Mouse (Mus musculus): ENCODE results near the gene Hes6. TPM values are rescaled to one million over a fixed set of nuclear protein-coding genes. Genes with fewer than 3 reads are reported as not detected.

Hes6 gene
- polyA plus RNA-seq, 1 experiment = 5.1 TPM

DNA sequence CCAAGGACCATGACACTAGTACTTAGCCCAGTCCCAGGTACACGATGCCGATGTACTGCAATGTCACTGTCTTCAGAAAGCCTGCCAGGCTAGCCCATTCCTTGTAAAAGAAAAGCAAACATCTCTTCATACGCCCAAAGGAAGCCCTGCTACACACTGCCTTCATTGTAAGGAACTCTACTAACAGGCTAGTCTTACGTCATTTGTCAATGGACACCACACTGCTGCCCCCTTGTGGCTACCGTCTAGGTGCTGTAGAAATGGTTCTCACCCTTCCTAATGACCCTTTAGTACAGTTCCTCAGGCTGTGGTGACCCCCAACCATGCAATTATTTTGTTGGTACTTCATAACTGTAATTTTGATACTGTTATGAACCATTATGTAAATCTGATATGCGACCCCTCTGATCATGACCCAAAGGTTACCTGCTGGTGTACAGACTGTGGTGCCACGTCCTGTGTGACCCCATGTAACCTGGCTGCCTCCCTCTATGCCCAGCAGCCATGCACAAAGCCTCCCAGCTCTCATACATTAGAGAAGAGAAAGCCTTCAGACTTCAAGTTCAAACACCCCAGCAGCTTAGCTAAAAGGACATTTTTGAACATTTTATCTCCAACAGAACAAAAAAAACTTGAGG lies 33.3 kb downstream of the Hes6 start:
- H3K36me3 ChIP-seq (ENCODE audit: control insufficient read depth, insufficient read depth, low read length) = peaks cover 4% of the 10 kb centered on the region

DNA sequence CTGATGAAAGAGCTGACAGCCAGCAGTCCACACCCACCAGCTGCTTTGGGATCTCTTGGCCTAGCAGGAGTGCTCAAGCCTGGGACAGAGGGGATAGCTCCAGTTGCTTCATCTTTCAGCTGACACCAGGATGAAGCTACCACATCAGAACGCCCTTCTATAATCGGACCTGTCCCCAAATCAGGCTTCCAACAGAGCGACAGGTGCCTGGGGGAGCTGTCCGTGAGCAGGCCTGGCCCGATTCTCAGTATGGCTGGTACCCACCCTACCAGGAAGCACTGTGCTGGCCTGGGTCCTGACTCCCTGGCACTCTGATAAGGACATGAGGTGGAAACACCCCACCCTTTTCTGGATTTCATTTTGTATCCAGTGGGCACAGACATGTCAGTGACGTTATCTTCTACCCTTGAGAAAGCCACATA lies 40.4 kb downstream of the Hes6 start:
- TF ChIP-seq POLR2A (IDR thresholded peaks at IDR 0.05; ENCODE audit: control insufficient read depth, low read depth, low read length) = no peak
- TF ChIP-seq CTCF (IDR thresholded peaks at IDR 0.05; ENCODE audit: control insufficient read depth, insufficient read depth, insufficient replicate concordance, low read depth, low read length) = no peak
- Histone ChIP-seq H3K4me3 (ENCODE audit: control insufficient read depth, low read depth, low read length) (no peak overlapping the region), H3K36me3 (ENCODE audit: control insufficient read depth, insufficient read depth, low read length) (peaks cover 1% of the 10 kb centered on the region; the same call in 1 of the 2 replicates), H3K27ac (ENCODE audit: control insufficient read depth, insufficient read depth, low read depth, low read length) (no peak overlapping the region), H3K4me1 (ENCODE audit: control insufficient read depth, insufficient read depth, low read length) (no peaks in the 10 kb centered on the region), H3K27me3 (ENCODE audit: control insufficient read depth, insufficient read depth, low read length) (no peaks in the 10 kb centered on the region)

More for the DNA sequence above, 33.3 kb downstream of the Hes6 start:
- H3K27ac ChIP-seq (ENCODE audit: control insufficient read depth, insufficient read depth, low read depth, low read length) = no peak overlapping the region
- TF ChIP-seq POLR2A (IDR thresholded peaks at IDR 0.05; ENCODE audit: control insufficient read depth, low read depth, low read length) (no peak), CTCF (IDR thresholded peaks at IDR 0.05; ENCODE audit: control insufficient read depth, insufficient read depth, insufficient replicate concordance, low read depth, low read length) (no peak; the same call in 1 of the 2 replicates)
- no peaks in the 10 kb centered on the region for H3K27me3 ChIP-seq (ENCODE audit: control insufficient read depth, insufficient read depth, low read length)
- no peak overlapping the region for H3K4me3 ChIP-seq (ENCODE audit: control insufficient read depth, low read depth, low read length)
- H3K4me1 ChIP-seq (ENCODE audit: control insufficient read depth, insufficient read depth, low read length) = no peaks in the 10 kb centered on the region

DNA sequence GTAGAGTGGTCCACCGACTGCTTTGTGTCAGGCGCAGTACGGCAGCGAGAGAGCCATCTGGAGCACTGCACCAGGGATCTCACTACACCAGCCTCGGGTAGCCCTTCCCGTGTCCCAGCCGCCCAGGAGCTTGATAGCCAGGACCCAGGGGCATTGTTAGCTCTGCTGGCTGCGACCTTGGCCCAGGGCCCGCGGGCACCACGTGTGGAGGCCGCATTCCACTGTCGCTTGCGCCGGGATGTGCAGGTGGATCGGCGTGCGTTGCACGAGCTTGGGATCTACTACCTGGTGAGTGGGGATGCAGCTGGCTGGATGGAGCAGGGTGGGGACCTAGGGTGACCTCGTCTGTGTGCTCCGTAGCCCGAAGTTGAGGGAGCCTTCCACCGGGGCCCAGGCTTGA lies 43.8 kb downstream of the Hes6 start:
- TF ChIP-seq CTCF (IDR thresholded peaks at IDR 0.05; ENCODE audit: control insufficient read depth, insufficient read depth, insufficient replicate concordance, low read depth, low read length) (no peak), POLR2A (IDR thresholded peaks at IDR 0.05; ENCODE audit: control insufficient read depth, low read depth, low read length) (no peak)
- no peak overlapping the region for H3K27ac ChIP-seq (ENCODE audit: control insufficient read depth, insufficient read depth, low read depth, low read length)
- H3K4me3 ChIP-seq (ENCODE audit: control insufficient read depth, low read depth, low read length) = no peak overlapping the region
- peaks cover 17% of the 10 kb centered on the region for H3K4me1 ChIP-seq (ENCODE audit: control insufficient read depth, insufficient read depth, low read length)
- no peaks in the 10 kb centered on the region for H3K27me3 ChIP-seq (ENCODE audit: control insufficient read depth, insufficient read depth, low read length)
- H3K36me3 ChIP-seq (ENCODE audit: control insufficient read depth, insufficient read depth, low read length) = no peaks in the 10 kb centered on the region; the same call in 1 of the 2 replicates

DNA sequence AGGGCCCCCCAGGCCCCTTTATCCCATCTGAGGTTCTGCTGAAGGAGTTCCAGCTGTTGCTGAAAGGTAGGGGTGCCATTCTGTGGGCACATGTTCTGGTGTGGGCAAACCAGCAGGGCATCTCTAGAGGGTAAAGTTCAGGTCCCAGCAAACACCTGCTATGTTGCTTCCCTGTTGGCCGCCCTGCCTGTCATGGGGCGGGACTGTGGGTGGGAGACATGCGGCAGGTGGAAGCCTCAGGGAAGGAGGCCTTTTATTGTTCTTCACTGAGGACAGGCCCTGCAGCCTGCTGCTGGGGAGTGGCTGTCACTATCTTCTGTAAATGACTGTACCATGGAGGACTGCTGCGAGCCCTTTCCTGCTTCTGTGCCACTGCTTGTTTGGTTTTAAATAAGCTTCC lies 44.4 kb downstream of the Hes6 start:
- Histone ChIP-seq H3K27me3 (ENCODE audit: control insufficient read depth, insufficient read depth, low read length) (no peaks in the 10 kb centered on the region), H3K4me1 (ENCODE audit: control insufficient read depth, insufficient read depth, low read length) (peaks cover 17% of the 10 kb centered on the region), H3K27ac (ENCODE audit: control insufficient read depth, insufficient read depth, low read depth, low read length) (no peak overlapping the region), H3K4me3 (ENCODE audit: control insufficient read depth, low read depth, low read length) (no peak overlapping the region), H3K36me3 (ENCODE audit: control insufficient read depth, insufficient read depth, low read length) (no peaks in the 10 kb centered on the region; the same call in 1 of the 2 replicates)
- TF ChIP-seq POLR2A (IDR thresholded peaks at IDR 0.05; ENCODE audit: control insufficient read depth, low read depth, low read length) (no peak), CTCF (IDR thresholded peaks at IDR 0.05; ENCODE audit: control insufficient read depth, insufficient read depth, insufficient replicate concordance, low read depth, low read length) (no peak)

DNA sequence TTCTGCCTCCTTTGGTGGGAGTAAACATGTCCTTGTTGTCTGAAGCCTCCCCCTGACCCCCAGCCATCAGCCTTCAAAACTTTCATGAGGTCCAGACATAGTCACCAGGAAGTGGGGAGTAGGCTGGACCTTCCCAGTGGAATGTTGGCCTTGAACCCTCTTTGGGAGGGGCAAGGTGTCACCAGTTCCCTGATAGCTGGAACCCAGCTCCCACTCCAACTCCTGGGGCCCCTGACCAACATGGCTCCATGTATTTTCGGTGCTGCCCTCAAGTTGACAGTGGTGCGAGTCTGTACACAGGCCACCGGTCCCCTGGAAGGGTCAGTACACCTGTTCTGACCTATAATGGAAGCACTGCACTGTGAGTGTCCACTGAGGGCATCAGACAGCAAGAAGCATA lies 46.5 kb downstream of the Hes6 start:
- Histone ChIP-seq H3K27ac (ENCODE audit: control insufficient read depth, insufficient read depth, low read depth, low read length) (no peak overlapping the region), H3K36me3 (ENCODE audit: control insufficient read depth, insufficient read depth, low read length) (no peaks in the 10 kb centered on the region), H3K27me3 (ENCODE audit: control insufficient read depth, insufficient read depth, low read length) (no peaks in the 10 kb centered on the region), H3K4me1 (ENCODE audit: control insufficient read depth, insufficient read depth, low read length) (peaks cover 17% of the 10 kb centered on the region), H3K4me3 (ENCODE audit: control insufficient read depth, low read depth, low read length) (no peak overlapping the region)
- TF ChIP-seq CTCF (IDR thresholded peaks at IDR 0.05; ENCODE audit: control insufficient read depth, insufficient read depth, insufficient replicate concordance, low read depth, low read length) (no peak), POLR2A (IDR thresholded peaks at IDR 0.05; ENCODE audit: control insufficient read depth, low read depth, low read length) (no peak)

DNA sequence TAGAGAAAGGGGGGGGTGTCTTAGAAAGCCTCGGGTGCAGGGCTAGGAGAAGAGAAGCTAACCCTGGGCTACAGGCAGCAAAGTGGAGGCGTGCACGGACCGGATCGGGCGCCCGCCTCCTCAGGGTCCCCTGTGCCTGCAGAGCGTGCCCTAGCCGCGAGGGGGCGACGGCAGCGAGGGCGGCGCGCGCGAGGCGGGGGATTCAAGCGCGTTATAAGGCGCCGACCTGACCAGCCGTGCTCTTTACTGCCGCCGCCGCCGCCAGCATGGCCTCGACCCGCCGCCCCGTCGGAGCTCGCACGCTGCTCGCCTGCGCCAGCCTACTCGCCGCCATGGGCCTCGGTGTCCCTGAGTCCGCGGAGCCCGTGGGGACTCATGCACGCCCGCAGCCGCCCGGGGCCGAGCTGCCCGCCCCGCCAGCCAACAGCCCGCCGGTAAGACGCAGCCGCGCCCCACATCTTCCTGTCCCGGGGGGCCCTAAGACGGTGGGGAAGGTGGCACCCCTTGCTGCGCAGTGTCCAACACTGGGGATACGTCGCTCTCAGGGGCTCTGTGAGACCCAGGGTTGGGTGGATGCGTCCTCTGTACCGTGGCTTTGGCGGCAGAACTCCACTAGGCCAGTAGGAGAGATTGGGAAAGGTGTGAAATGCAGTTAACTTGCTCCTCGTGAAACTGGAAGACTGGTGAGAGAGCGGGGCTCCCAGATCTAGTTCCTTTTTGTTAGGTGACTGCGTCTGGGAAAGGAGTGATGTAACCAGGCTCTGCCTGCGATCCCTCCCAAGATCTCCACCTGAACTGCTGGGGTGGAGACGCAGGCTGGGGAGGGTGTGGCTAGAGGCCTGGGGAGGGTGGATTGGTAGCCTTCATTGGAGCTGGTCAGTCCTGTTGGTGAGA lies 47.4 kb downstream of the Hes6 start, which contains the start of gene Erfe:
Gene Erfe (plus strand): TSS at position 216 of the 894 bp plus-strand sequence.
- no peak within 1 kb of the TSS for H3K27ac ChIP-seq (ENCODE audit: control insufficient read depth, insufficient read depth, low read depth, low read length)
- TF ChIP-seq POLR2A (IDR thresholded peaks at IDR 0.05; ENCODE audit: control insufficient read depth, low read depth, low read length) (no peak), CTCF (IDR thresholded peaks at IDR 0.05; ENCODE audit: control insufficient read depth, insufficient read depth, insufficient replicate concordance, low read depth, low read length) (peak; percentile 68)
- no peaks in the 10 kb centered on the region for H3K27me3 ChIP-seq (ENCODE audit: control insufficient read depth, insufficient read depth, low read length)
- peaks cover 17% of the 10 kb centered on the region for H3K4me1 ChIP-seq (ENCODE audit: control insufficient read depth, insufficient read depth, low read length)
- H3K4me3 ChIP-seq (ENCODE audit: control insufficient read depth, low read depth, low read length) = peak within 1 kb of the TSS; percentile 82
- no peaks in the 10 kb centered on the region for H3K36me3 ChIP-seq (ENCODE audit: control insufficient read depth, insufficient read depth, low read length)

DNA sequence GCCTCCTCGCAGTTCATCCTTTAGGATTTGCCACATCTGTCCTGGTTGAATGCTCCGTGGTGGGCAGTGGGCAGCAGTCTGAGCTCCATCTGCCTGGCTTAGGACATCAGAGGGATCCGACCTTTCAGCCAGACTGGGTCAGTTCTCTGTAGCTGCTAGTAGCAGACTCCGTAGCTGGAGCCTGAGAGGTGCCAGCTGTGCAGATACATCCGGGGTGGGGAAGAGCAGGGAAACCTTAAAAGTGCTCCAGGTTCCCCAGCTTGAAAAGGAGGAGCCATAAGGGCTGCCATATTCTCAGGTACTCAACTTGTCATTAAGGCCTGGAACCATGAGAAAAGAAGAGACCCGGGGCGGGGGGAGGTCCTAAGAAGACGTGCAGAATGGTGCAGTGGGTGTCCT lies 48.0 kb downstream of the Hes6 start:
- H3K4me1 ChIP-seq (ENCODE audit: control insufficient read depth, insufficient read depth, low read length) = peaks cover 17% of the 10 kb centered on the region
- H3K27ac ChIP-seq (ENCODE audit: control insufficient read depth, insufficient read depth, low read depth, low read length) = no peak overlapping the region
- H3K27me3 ChIP-seq (ENCODE audit: control insufficient read depth, insufficient read depth, low read length) = no peaks in the 10 kb centered on the region
- no peaks in the 10 kb centered on the region for H3K36me3 ChIP-seq (ENCODE audit: control insufficient read depth, insufficient read depth, low read length)
- no peak for TF ChIP-seq CTCF (IDR thresholded peaks at IDR 0.05; ENCODE audit: control insufficient read depth, insufficient read depth, insufficient replicate concordance, low read depth, low read length)
- TF ChIP-seq POLR2A (IDR thresholded peaks at IDR 0.05; ENCODE audit: control insufficient read depth, low read depth, low read length) = no peak
- peak overlapping the region; percentile 82 for H3K4me3 ChIP-seq (ENCODE audit: control insufficient read depth, low read depth, low read length)
